Mouse (Mus musculus) CH12.LX (cell line): ENCODE data around the gene Rrm2. TPM values are rescaled to one million over a fixed set of nuclear protein-coding genes. Genes with fewer than 3 reads are reported as not detected.

Source experiments
- DNase-seq: peaks from one replicate; pipeline ENCODE4 v3.0.0-alpha.2; 2013; ENCODE audit errors: extremely low read depth
- H3K27ac ChIP-seq: 2 replicates; pipeline ENCODE4 v1.5.1; 2012; ENCODE audit warnings: low read depth, mild to moderate bottlenecking, control low read depth, moderate library complexity; ENCODE audit not compliant: insufficient read depth
- H3K27me3 ChIP-seq: replicated peaks from 2 replicates; pipeline ENCODE3; 2012; ENCODE audit warnings: inconsistent platforms
- H3K36me3 ChIP-seq, 2 experiments: replicated peaks in 1 of 2; 2 replicates each; pipeline versions ENCODE3 to v1.6.1; 2012; ENCODE audit warnings: inconsistent platforms in 1 of 2, low read length in 1 of 2, mild to moderate bottlenecking in 1 of 2, mixed read lengths in 1 of 2, moderate library complexity in 1 of 2; ENCODE audit not compliant: control insufficient read depth in 1 of 2, insufficient read depth in 1 of 2
- H3K4me1 ChIP-seq, 2 experiments: 2 replicates each; pipeline ENCODE4 v1.6.1; 2012; ENCODE audit warnings: inconsistent platforms in 1 of 2, moderate library complexity in 1 of 2; ENCODE audit not compliant: insufficient read depth in 2 of 2, control insufficient read depth in 1 of 2
- H3K4me2 ChIP-seq: 2 replicates; pipeline ENCODE4 v1.6.1; 2012; ENCODE audit warnings: low read depth, mild to moderate bottlenecking, control low read depth; ENCODE audit not compliant: poor library complexity, insufficient read depth, severe bottlenecking
- H3K4me3 ChIP-seq, 3 experiments: fragments of 150-350 bp in 1 of 3; sonication (generic) in 1 of 3; replicated peaks in 1 of 3; 2 replicates each; pipeline versions ENCODE3 to v1.5.1; 2011 to 2012; ENCODE audit warnings: low read depth in 2 of 3, low read length in 2 of 3, mild to moderate bottlenecking in 2 of 3, moderate library complexity in 2 of 3, control low read depth in 1 of 3, improper control_type of control experiment in 1 of 3, inconsistent platforms in 1 of 3, mixed read lengths in 1 of 3; ENCODE audit not compliant: poor library complexity in 1 of 3
- H3K79me2 ChIP-seq: replicated peaks from 2 replicates; pipeline ENCODE4 v1.6.1; 2012; ENCODE audit warnings: mild to moderate bottlenecking, moderate library complexity; ENCODE audit not compliant: control insufficient read depth, poor library complexity, insufficient read depth, severe bottlenecking; ENCODE audit errors: extremely low read depth
- H3K9ac ChIP-seq: 2 replicates; pipeline ENCODE4 v1.6.1; 2012; ENCODE audit warnings: low read depth, mild to moderate bottlenecking, control low read depth, moderate library complexity; ENCODE audit not compliant: insufficient read depth
- H3K9me3 ChIP-seq: replicated peaks from 2 replicates; pipeline ENCODE3; 2012; ENCODE audit warnings: low read length, inconsistent platforms, mixed read lengths
- BHLHE40 ChIP-seq: IDR thresholded peaks from 2 replicates; pipeline ENCODE4 v1.6.1; 2011; ENCODE audit warnings: mild to moderate bottlenecking, low read depth, low read length, improper control_type of control experiment
- CHD2 ChIP-seq: IDR thresholded peaks from 2 replicates; pipeline ENCODE4 v1.6.1; 2011; ENCODE audit warnings: low read length, improper control_type of control experiment
- ELF1 ChIP-seq: IDR thresholded peaks from 2 replicates; pipeline ENCODE4 v1.6.1; 2014; ENCODE audit warnings: low read depth, mild to moderate bottlenecking, inconsistent platforms, low read length, improper control_type of control experiment
- EP300 ChIP-seq: IDR thresholded peaks from 2 replicates; pipeline ENCODE4 v1.6.1; 2011; ENCODE audit warnings: low read length, improper control_type of control experiment
- HCFC1 ChIP-seq: IDR thresholded peaks from 2 replicates; pipeline ENCODE4 v1.6.1; 2012; ENCODE audit warnings: low read depth, mild to moderate bottlenecking, inconsistent platforms, low read length, improper control_type of control experiment
- IRF4 ChIP-seq: IDR thresholded peaks from 2 replicates; pipeline ENCODE4 v1.6.1; 2014; ENCODE audit warnings: low read depth, mild to moderate bottlenecking, inconsistent platforms, low read length, improper control_type of control experiment
- JUN ChIP-seq: IDR thresholded peaks from 2 replicates; pipeline ENCODE4 v1.6.1; 2011; ENCODE audit warnings: low read depth, mild to moderate bottlenecking, low read length, improper control_type of control experiment, moderate library complexity; ENCODE audit not compliant: insufficient read depth
- KAT2A ChIP-seq: IDR thresholded peaks from 2 replicates; pipeline ENCODE4 v1.6.1; 2012; ENCODE audit warnings: low read length, improper control_type of control experiment, inconsistent platforms; ENCODE audit not compliant: insufficient replicate concordance
- MAX ChIP-seq: IDR thresholded peaks from 2 replicates; pipeline ENCODE4 v1.6.1; 2011; ENCODE audit warnings: low read length, improper control_type of control experiment
- MEF2A ChIP-seq: IDR thresholded peaks from 2 replicates; pipeline ENCODE4 v1.6.1; 2014; ENCODE audit warnings: low read depth, mild to moderate bottlenecking, inconsistent platforms, low read length, improper control_type of control experiment, borderline replicate concordance
- MXI1 ChIP-seq: IDR thresholded peaks from 2 replicates; pipeline ENCODE4 v1.6.1; 2011; ENCODE audit warnings: mild to moderate bottlenecking, low read depth, low read length, improper control_type of control experiment
- MYC ChIP-seq: IDR thresholded peaks from 2 replicates; pipeline ENCODE4 v1.6.1; 2011; ENCODE audit warnings: low read depth, mild to moderate bottlenecking, improper control_type of control experiment, low read length
- NELFE ChIP-seq: IDR thresholded peaks from 2 replicates; pipeline ENCODE4 v1.6.1; 2011; ENCODE audit warnings: low read depth, low read length, improper control_type of control experiment
- NRF1 ChIP-seq: IDR thresholded peaks from 2 replicates; pipeline ENCODE4 v1.6.1; 2014; ENCODE audit warnings: low read depth, mild to moderate bottlenecking, inconsistent platforms, low read length, improper control_type of control experiment, moderate library complexity
- PAX5 ChIP-seq: IDR thresholded peaks from 2 replicates; pipeline ENCODE4 v1.6.1; 2012; ENCODE audit warnings: low read length, inconsistent platforms, mixed read lengths
- POLR2A ChIP-seq: IDR thresholded peaks from 2 replicates; pipeline ENCODE4 v1.6.1; 2011; ENCODE audit warnings: low read depth, mild to moderate bottlenecking, improper control_type of control experiment, low read length
- SIN3A ChIP-seq: IDR thresholded peaks from 2 replicates; pipeline ENCODE4 v1.6.1; 2012; ENCODE audit warnings: low read length, improper control_type of control experiment, inconsistent platforms
- TBP ChIP-seq: conservative IDR thresholded peaks from 2 replicates; pipeline ENCODE4 v1.6.1; 2011; ENCODE audit warnings: low read depth, low read length, improper control_type of control experiment
- TCF12 ChIP-seq: IDR thresholded peaks from 2 replicates; pipeline ENCODE4 v1.6.1; 2014; ENCODE audit warnings: low read depth, mild to moderate bottlenecking, inconsistent platforms, low read length, improper control_type of control experiment
- UBTF ChIP-seq: IDR thresholded peaks from 2 replicates; pipeline ENCODE4 v1.6.1; 2012; ENCODE audit warnings: low read depth, mild to moderate bottlenecking, inconsistent platforms, low read length, improper control_type of control experiment, moderate library complexity
- USF1 ChIP-seq: IDR thresholded peaks from 2 replicates; pipeline ENCODE4 v1.6.1; 2014; ENCODE audit warnings: low read depth, mild to moderate bottlenecking, inconsistent platforms, low read length, improper control_type of control experiment
- USF2 ChIP-seq: conservative IDR thresholded peaks from 2 replicates; pipeline ENCODE4 v1.6.1; 2011; ENCODE audit warnings: low read depth, low read length, improper control_type of control experiment
- ZC3H11A ChIP-seq: IDR thresholded peaks from 2 replicates; pipeline ENCODE4 v1.6.1; 2012; ENCODE audit warnings: low read depth, mild to moderate bottlenecking, inconsistent platforms, low read length, improper control_type of control experiment
- ZKSCAN1 ChIP-seq: IDR thresholded peaks from 2 replicates; pipeline ENCODE4 v1.6.1; 2012; ENCODE audit warnings: low read depth, inconsistent platforms, low read length, improper control_type of control experiment, borderline replicate concordance
- dilution Hi-C: fragments of 300-500 bp; cut with MboI; formaldehyde crosslinking; loops from 2 replicates; pipeline ENCODE4 v1.14.3; 2020; ENCODE audit warnings: low sequenced_read_pairs; ENCODE audit not compliant: extremely low pct_unique_long_range_greater_than_20kb, extremely low pct_ligation_motif_present
- in situ Hi-C: fragments of 300-500 bp; cut with MboI; formaldehyde crosslinking; loops from 3 replicates; pipeline ENCODE4 v1.14.3; 2019; ENCODE audit warnings: low sequenced_read_pairs, low pct_ligation_motif_present, low pct_unique_long_range_greater_than_20kb, mixed read lengths
- polyA plus RNA-seq: library from polyadenylated mRNA; unstranded; fragments of >175 nt; gene quantifications from 2 replicates; pipeline ENCODE4 v1.2.1, GENCODE M21; 2012; ENCODE audit warnings: low read depth; ENCODE audit not compliant: insufficient read length
- total RNA-seq, 2 experiments: library from RNA; depleted of rRNA; stranded (reverse); fragments of 300-350 nt in 1 of 2; fragments of >200 nt in 1 of 2; gene quantifications; 2 replicates each; pipeline ENCODE4 v1.2.3; 2012 to 2014

The Rrm2 gene
- total and polyA plus RNA-seq, 3 experiments, result 89.0 to 214 (median 180) TPM

- TF ChIP-seq JUN (no peak), BHLHE40 (no peak), EP300 (no peak), MAX (peak; percentile 70; the same call in 1 of the 2 replicates), MYC (peak; percentile 57; the same call in 1 of the 2 replicates), ELF1 (0 out of 2 replicates have a peak, but pooled peaks have one; percentile 14), CHD2 (no peak), USF2 (no peak), PAX5 (no peak), POLR2A (peak; percentile 87), TCF12 (peak; percentile 68), NELFE (peak; percentile 76; the same call in 1 of the 2 replicates), MEF2A (no peak), NRF1 (0 out of 2 replicates have a peak, but pooled peaks have one; percentile 5), SIN3A (peak; percentile 87), UBTF (no peak)
These were observed 1.1 kb upstream of the Rrm2 start (continued) for GRCm38 (mm10) chr12:24706764-24707479.

- Histone ChIP-seq H3K4me3 (peak overlapping the region; percentile 72 to 86 (median 73)), H3K4me2 (peak overlapping the region; percentile 77), H3K27ac (peak overlapping the region; percentile 2; the same call in 1 of the 2 replicates), H3K9me3 (no peaks in the 10 kb centered on the region), H3K9ac (peak overlapping the region; percentile 85), H3K79me2 (peaks cover 28% of the 10 kb centered on the region), H3K27me3 (no peaks in the 10 kb centered on the region), H3K4me1 (peaks cover 6 to 42% of the 10 kb centered on the region in 2 experiments), H3K36me3 (peaks cover 19 to 46% of the 10 kb centered on the region in 2 experiments)
- in situ Hi-C loops (no loop called here), dilution Hi-C loops (no loop called here)
- no peak for TF ChIP-seq IRF4
- TF ChIP-seq ELF1, result no peak
- TF ChIP-seq ZKSCAN1, result no peak
- TF ChIP-seq TBP, result no peak
- TF ChIP-seq CHD2, result no peak
- no peak for TF ChIP-seq ZC3H11A
- no peak for TF ChIP-seq HCFC1
- TF ChIP-seq MXI1, result no peak
- TF ChIP-seq KAT2A, result no peak
- no peak for TF ChIP-seq POLR2A
- no peak for TF ChIP-seq USF1
- peak; percentile 55 for DNase-seq
These were observed 600 bp upstream of the Rrm2 start for GRCm38 (mm10) chr12:24707480-24707802.
